Mouse (Mus musculus) brain, embryonic 14.5 days (tissue): Measurements from ENCODE around the gene Hsd17b12.

ENCODE experiments used
- CTCF ChIP-seq: fragments of 200-500 bp; IDR thresholded peaks from 2 replicates; pipeline ENCODE4 v1.5.1; 2012; ENCODE audit warnings: inconsistent platforms, mild to moderate bottlenecking, moderate library complexity, borderline replicate concordance; ENCODE audit not compliant: insufficient read depth, insufficient read length; ENCODE audit errors: extremely low read depth
- POLR2A ChIP-seq: fragments of 200-500 bp; IDR thresholded peaks from 2 replicates; pipeline ENCODE4 v1.6.1; 2012; ENCODE audit warnings: mild to moderate bottlenecking, inconsistent platforms, borderline replicate concordance; ENCODE audit not compliant: poor library complexity, insufficient read depth, insufficient read length, severe bottlenecking; ENCODE audit errors: extremely low read depth

DNA sequence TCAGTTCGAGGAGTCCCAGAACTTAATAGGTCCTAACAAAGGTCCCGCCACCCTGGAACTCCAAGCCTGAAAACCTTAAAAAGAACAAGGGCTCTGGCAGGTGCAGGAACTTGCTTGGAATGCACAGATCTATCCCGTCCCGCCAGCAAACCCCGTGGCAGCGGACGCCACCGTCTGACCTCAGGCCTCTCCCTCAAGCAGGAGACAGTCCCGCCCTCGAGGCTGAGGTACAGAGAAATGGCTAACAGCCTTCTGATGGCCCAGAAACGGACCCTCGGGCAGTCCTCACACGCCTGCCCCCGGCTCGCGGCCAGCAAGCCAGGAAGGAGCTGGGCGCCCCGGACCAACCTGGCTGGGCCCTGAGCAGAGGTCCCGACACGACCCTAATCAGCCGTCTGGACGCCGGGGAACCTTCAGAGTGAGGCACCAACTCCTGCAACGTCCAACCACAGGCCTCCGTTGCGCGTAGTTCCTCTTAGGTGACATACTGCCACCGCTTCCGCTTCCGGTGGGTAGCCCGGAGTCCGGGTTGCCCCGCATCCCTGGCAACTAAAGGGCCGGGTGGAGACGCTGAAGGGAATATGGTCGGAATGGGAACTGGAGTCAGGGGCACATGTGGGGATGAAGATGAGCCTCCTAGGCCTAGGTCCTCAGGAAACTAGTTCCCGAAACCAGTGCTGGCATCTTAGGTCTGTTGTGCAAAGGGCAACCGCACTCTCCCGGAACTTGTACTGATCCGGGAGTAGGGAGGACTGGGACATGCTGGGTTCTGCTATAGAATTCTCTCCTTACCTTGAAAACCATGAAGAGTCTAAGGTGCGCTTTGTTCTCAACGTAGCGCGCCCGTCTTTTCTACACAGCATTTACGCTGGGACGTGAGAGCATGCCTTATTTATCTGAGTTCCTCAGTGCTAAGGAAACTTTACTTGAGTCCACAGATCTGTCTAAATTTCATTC lies 147.2 kb downstream of the Hsd17b12 start, which contains the start of gene Alkbh3:
- TF ChIP-seq CTCF (no peak), POLR2A (peak; percentile 40; the same call in 1 of the 2 replicates)
